Mouse (Mus musculus): ENCODE data around the gene Spns3.
"Not testable (repeated sequence)": the region's sequence is repeated elsewhere in the genome, so short reads cannot be mapped to it uniquely, and the experiment has no call there.

DNA sequence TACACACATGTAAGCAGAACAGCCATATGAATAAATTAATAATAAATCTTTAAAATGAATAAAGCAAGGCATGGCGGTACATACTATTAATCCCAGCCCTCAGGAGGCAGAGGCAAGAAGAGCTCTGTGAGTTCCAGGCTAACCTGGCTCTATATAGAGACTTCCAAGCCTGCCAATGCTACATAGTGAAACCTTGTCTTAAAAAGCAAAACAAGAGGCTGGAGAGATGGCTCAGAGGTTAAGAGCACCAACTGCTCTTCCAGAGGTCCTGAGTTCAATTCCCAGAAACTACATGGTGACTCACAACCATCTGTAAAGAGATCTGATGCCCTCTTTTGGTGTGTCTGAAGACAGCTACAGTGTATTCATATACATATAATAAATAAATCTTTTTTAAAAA lies 6.6 kb downstream of the Spns3 start:
- TF ChIP-seq CTCF (IDR thresholded peaks at IDR 0.05; ENCODE audit: borderline replicate concordance, extremely low read depth, insufficient read depth, insufficient read length); POLR2A (IDR thresholded peaks at IDR 0.05; ENCODE audit: borderline replicate concordance, extremely low read depth, insufficient read depth, insufficient read length, poor library complexity, severe bottlenecking): not testable (repeated sequence)
